Mouse (Mus musculus) urinary bladder, adult 18-20 months (tissue): ENCODE data around the gene Syt8.
"Not testable (repeated sequence)": the region's sequence is repeated elsewhere in the genome, so short reads cannot be mapped to it uniquely, and the experiment has no call there.

Experiments
- DNase-seq, 2 experiments: peaks; one replicate each; pipeline ENCODE4 v3.0.0; 2022; ENCODE audit warnings: low spot score in 2 of 2, mixed read lengths in 2 of 2

The Syt8 gene

DNA sequence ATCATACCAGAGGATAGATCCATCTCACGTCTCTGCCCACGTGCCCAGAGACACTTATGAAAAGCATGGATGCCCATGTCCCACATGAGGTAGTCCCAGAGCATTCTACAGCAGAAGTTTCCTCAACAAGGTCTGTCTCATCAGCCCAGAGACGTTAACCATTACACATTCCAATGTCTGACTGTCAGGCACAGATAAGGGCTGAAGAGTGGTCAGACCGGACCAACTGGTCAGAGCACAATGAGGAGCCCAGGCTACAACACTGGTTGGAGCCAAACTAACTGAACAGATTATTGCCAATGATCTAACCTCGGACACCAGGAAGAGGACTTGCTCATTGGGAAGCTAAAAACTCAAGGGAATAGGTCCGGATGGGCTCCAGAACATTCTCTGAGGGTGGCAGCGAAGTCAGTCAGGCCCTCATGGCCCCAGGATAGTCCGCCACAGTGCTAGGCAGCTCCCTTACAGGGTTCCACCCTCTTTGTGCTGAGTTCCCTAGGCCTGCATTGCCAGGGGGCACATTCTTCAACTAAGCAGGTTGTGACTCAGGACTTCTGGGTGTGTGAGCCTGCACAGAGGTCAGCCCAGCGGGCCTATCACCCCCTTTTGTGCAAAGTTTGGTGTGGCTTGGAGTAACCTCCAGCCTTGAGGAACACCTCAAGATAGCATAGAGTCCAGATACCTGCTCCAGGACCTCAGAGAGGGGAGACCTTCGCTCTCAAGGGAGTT is at the start of gene Syt8:
Gene Syt8 (plus strand): TSS at position 714 of the 729 bp plus-strand sequence.
- DNase-seq = peak; percentile 73 to 79

DNA sequence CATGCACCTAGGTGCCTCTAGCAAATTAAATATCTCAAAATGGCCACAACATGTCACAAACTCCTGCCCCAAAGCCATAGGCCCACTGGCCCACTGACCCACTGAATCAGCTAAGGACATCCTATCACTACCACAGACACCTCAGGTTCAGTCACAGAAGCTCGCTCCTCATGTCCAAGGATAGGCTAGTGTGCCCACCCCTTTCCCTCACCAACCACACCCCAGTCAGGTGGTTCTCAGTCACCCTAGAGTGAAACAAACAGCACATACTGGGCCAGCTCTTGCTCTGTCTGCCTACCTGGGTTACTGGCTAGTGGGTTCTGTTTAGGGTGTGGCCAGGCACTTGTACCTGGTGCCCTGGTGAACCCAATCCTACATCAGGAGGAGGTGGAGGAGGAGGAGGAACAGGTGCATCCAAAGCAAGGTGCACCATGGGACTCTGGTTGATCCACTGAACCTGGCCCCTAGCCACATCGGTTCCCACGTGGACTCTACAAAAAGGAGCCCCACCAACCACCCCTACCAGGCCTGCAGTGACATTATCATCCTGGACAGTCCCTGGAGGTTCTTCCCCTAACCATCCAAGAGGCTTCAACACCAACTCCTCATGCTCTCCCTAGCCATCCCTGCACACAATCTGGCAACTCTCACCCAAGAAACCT is 48.8 kb upstream of the Syt8 start:
- DNase-seq = no peak

GRCm38 (mm10) chr7:142386621-142387201 is 47.9 kb upstream of the Syt8 start:
- no peak for DNase-seq

DNA sequence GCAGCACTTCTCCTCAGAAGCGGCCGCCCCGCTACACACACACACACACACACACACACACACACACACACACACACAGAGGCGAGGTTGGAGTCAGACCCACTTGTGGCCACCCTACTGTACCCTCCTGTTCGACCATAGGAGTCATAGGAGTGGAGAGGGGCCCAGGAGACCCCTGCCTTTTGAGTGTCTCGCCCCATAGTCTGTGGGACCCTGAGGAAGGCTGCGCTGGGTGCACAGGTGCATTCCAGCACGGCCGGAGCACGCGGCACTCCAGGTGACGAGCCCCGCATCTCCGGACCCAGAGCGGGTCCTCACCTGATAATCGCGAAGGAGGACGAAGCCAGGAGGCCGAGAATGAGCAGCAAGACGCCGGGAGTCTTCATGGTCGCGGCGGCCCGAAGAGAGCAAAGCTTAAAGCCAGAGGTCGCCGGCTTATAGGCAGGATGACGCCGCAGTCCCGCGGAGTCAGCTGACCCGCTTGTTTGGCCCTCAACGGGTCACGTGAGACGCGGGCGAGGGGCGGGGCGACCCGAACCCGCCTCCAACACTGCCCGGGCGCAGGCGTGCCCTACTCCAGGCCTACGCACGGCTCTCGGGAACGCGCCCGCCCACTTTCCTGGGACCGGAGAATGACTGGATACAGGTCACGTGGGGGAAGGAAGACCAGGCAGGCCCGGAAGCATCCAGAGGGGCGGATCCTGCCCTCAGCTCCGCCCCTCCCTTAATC is 47.1 kb upstream of the Syt8 start, which contains the start of gene Ctsd:
Gene Ctsd (minus strand): TSS at position 620 of the 730 bp plus-strand sequence.
- peak; percentile 96 to 97 for DNase-seq

GRCm38 (mm10) chr7:142388198-142388597 is 46.5 kb upstream of the Syt8 start:
- no peak for DNase-seq

- DNase-seq = no peak
These were observed 45.9 kb upstream of the Syt8 start for GRCm38 (mm10) chr7:142388740-142389139.

- no peak for DNase-seq
These were observed 44.5 kb upstream of the Syt8 start for GRCm38 (mm10) chr7:142389961-142390650.

DNA sequence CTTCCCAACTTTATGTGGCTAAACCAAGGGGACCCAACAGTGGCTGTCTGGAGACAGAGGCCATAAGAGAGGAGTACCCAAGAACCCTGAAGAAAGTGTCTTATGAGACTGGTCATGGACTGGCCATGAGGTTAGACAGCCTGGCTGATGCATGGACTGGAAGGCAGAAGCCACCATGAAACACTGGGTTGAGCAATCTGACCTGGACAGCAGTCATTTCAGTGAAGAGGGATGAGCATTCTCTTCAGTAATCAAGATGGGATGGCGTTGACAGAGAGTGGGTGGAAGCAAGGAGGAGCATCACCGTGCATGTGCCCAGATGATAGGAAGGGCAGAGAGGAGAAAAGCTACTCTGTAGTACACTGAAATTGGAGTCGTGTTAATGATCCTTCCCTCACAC is 43.5 kb upstream of the Syt8 start:
- DNase-seq = no peak

- DNase-seq = no peak
These were observed 43.0 kb upstream of the Syt8 start for GRCm38 (mm10) chr7:142391609-142392008.

DNA sequence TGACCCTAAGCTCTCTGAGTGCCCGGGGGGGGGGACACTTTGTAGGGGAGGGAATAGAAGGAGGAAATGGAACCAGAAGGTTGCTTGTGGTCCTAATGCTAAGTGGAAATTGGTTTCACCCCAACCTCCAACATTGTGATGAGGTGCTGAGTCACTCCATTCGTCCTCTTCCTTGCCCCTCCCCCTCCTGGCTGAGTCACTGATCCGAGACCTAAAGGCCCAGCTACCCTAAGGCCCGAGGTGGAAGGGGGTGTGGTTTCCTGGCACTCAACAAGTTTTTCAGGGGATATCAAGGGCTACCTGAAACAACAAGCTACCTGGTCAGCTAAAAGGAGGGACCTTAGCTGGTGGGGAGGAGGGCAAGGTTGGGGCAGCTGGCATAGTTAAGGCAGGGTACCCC is 41.5 kb upstream of the Syt8 start:
- DNase-seq = peak; percentile 61 to 74

GRCm38 (mm10) chr7:142394261-142395190 is 40.1 kb upstream of the Syt8 start:
- no peak for DNase-seq

DNA sequence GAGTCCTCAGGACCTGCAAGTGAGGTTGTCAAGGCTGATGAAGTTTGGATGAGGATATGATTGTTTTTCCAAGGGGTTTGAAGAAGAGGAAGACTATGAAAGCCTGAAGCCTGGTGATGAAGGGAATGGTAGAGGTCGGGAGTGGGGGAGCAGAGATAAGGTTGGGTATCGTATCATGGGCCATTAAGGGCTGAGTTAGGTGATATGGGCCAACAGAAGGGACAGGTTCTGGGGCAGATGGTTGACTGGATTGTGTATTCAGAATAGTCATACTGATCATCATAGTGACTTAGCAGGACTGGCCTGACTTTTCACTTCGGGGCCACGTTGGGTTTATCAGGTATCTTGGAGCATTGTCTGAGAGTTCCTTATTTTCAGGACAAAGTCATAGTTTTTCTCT is 39.2 kb upstream of the Syt8 start:
- no peak for DNase-seq

GRCm38 (mm10) chr7:142396611-142397010 is 38.0 kb upstream of the Syt8 start:
- DNase-seq = no peak

GRCm38 (mm10) chr7:142398052-142398451 is 36.6 kb upstream of the Syt8 start:
- DNase-seq = no peak

DNA sequence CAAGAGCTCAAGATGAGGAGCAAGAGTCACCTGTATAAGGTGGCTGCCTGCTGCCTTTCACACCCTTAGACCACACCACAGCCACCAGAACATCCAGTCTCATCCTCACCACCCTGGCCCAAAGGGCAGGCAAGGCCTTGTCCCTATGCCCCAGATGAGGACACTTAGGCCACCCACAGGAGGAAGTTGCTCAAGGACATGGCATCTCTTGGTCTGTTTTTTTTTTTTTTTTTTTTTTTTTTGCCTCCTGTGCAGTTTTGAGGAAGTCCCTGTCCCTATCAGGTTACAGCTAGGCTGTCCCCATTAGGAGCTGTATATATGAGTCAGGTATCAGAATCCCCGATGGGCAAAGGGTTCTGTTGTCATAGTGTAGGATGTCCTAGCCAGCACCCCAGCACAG is 35.4 kb upstream of the Syt8 start:
- no peak for DNase-seq

- DNase-seq = no peak
These were observed 34.4 kb upstream of the Syt8 start for GRCm38 (mm10) chr7:142400112-142400749.

GRCm38 (mm10) chr7:142400750-142401142 is 33.9 kb upstream of the Syt8 start:
- no peak for DNase-seq

GRCm38 (mm10) chr7:142403591-142403990 is 31.1 kb upstream of the Syt8 start:
- DNase-seq = no peak

GRCm38 (mm10) chr7:142405134-142405533 is 29.5 kb upstream of the Syt8 start:
- DNase-seq = not testable (repeated sequence)

DNA sequence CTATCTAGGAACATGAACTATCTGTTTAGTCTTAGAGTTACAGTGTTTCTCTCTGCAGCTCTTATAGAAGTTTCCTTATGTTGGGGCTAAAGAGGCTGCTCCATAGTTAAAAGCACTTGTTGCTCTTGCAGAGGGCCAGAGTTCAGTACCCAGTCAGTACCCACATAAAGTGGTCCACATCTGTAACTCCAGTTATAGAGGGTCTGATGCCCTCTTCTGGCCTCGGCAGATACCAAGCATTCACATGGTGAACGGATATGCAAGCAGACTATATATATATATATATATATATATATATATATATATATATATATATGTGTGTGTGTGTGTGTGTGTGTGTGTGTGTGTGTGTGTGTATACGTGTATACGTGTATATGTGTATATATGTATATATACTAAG is 26.7 kb upstream of the Syt8 start:
- no peak for DNase-seq
